Mouse (Mus musculus): ENCODE results near the gene Nphp1. TPM values are rescaled to one million over a fixed set of nuclear protein-coding genes. Genes with fewer than 3 reads are reported as not detected.

Gene Nphp1
- total RNA-seq, 2 experiments from 2014 or later = 15.5 to 18.2 TPM

GRCm38 (mm10) chr2:127718839-127719468 lies 69.7 kb downstream of the Nphp1 start:
- intact Hi-C loops (cut with DNase I) = no loop called here
- DNase-seq (ENCODE audit: extremely low spot score in 1 of 2, low spot score in 2 of 2) = no peak
- Histone ChIP-seq H3K27ac (no peak overlapping the region), H3K4me3 (no peak overlapping the region)
- no peak for TF ChIP-seq CTCF (IDR thresholded peaks at IDR 0.05)

DNA sequence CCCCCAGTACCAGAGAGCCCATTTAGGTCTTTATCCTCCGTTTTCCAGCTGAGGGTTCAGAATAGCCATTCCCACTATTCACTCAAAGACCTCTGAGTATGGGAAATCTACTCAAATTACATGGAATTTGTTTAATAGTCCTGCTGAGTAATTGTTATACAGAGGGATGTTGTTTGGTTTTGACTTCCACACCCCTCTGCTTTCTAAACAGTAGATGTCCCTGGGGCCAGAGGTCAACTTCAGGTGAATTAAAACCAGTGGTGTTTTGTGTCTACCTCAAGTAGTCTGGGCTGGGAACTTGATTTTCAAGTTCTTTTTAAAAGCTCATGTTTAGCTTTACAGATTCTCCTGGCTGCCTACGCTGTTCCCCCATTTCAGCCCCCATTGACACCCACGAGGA lies 74.0 kb downstream of the Nphp1 start:
- intact Hi-C loops (cut with DNase I) = no loop called here
- no peak for DNase-seq (ENCODE audit: extremely low spot score in 1 of 2, low spot score in 2 of 2)

DNA sequence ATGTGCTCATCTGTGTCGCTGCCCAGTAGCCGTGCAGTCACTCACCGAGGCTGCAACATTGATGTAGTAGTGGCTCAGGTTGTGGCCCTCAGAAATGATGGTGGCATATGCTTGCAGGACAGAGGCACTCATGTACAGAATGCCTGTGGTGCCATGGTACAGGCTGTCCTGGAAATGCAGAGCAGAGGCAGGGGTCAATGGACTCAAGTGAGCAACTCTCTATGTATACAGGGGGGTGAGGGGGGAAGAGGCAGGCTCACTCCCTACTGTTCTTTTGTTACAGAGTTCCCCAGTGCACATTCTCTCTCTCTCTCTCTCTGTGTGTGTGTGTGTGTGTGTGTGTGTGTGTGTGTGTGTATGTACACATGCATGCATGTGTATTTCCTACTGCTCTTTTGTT lies 79.9 kb downstream of the Nphp1 start:
- Histone ChIP-seq H3K4me3 (no peak overlapping the region), H3K27ac (no peak overlapping the region)
- DNase-seq (ENCODE audit: extremely low spot score in 1 of 2, low spot score in 2 of 2) = no peak
- intact Hi-C loops (cut with DNase I) = no loop called here
- no peak for TF ChIP-seq CTCF (IDR thresholded peaks at IDR 0.05)

More for the DNA sequence above, 74.0 kb downstream of the Nphp1 start:
- Histone ChIP-seq H3K4me3 (no peak overlapping the region), H3K27ac (no peak overlapping the region)
- TF ChIP-seq CTCF (IDR thresholded peaks at IDR 0.05) = no peak

GRCm38 (mm10) chr2:127708060-127708459 lies 80.6 kb downstream of the Nphp1 start:
- no peak overlapping the region for H3K4me3 ChIP-seq
- H3K27ac ChIP-seq = no peak overlapping the region
- intact Hi-C loops (cut with DNase I) = no loop called here
- TF ChIP-seq CTCF (IDR thresholded peaks at IDR 0.05) = no peak
- no peak for DNase-seq (ENCODE audit: extremely low spot score in 1 of 2, low spot score in 2 of 2)

GRCm38 (mm10) chr2:127705267-127705666 lies 83.4 kb downstream of the Nphp1 start:
- Histone ChIP-seq H3K27ac (no peak overlapping the region), H3K4me3 (no peak overlapping the region)
- DNase-seq (ENCODE audit: extremely low spot score in 1 of 2, low spot score in 2 of 2) = no peak
- intact Hi-C loops (cut with DNase I) = no loop called here
- TF ChIP-seq CTCF (IDR thresholded peaks at IDR 0.05) = no peak

Other genes with a start within 250 kb of the Nphp1 start
- gene Prom2, start 247.4 kb downstream of the Nphp1 start, total RNA-seq (2021) = 1 to 10 TPM in 1 of 2 experiments, under 1 TPM in 1; 0.16 to 1.2 TPM
- 1 to 10 TPM; 6.3 to 8.1 TPM for gene Zfp661, start 201.8 kb downstream of the Nphp1 start, total RNA-seq (2021)
- gene Mrps5, start 201.7 kb downstream of the Nphp1 start, total RNA-seq (2021) = 10 to 100 TPM; 82.1 to 94.5 TPM
- gene Mal, start 132.2 kb downstream of the Nphp1 start, total RNA-seq (2021) = 10 to 100 TPM; 59.8 to 65.0 TPM
- gene Mall, start 59.0 kb downstream of the Nphp1 start, total RNA-seq (2021) = 1 to 10 TPM; 1.4 to 1.8 TPM
- gene Mtln, start 3.6 kb upstream of the Nphp1 start, total RNA-seq (2021) = 10 to 100 TPM; 50.3 to 51.2 TPM
- under 1 TPM in 1 of 2 experiments, not detected in 1; 0.16 TPM for gene Bub1, start 43.0 kb upstream of the Nphp1 start, total RNA-seq (2021)
- gene Acoxl, start 50.0 kb upstream of the Nphp1 start, total RNA-seq (2021) = not detected

Data from left cerebral cortex, adult 2 months (tissue).